Mouse (Mus musculus): ENCODE data around the gene Lnx1.

DNA sequence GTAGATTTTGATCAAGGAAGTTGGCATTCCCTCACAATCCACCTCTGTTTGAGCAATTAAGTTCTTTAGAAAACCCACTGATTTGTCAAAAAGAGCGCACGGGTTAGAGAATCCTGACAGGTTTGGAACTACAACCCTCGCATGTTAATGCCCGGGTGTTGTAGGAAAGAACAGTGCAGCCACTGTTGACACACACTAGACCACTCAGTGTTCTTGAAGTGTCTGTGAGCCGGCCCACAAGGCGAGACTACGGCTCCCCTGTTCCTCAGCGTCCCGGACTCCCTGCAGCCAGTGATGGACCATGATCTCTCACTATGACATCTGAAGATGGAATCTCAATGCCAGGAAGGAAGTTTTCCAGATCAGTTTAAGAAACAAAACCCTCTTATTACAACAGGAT lies 17.9 kb upstream of the Lnx1 start:
- TF ChIP-seq CTCF (conservative IDR thresholded peaks at IDR 0.05; ENCODE audit: insufficient read depth, insufficient read length, low read depth, low read length) (no peak), POLR2A (IDR thresholded peaks at IDR 0.05; ENCODE audit: low read depth, low read length) (no peak)

Data from kidney, adult 2 months (tissue).